Mouse (Mus musculus) heart, postnatal 14 days (tissue): ENCODE measurements at regions not wholly inside any gene's neighbourhood (a gene's known extent, or its start where the extent isn't known, plus 50 kb on each side); places are given as distances from the start of the nearest gene placed in this dataset.
"Not testable (repeated sequence)": the region's sequence is repeated elsewhere in the genome, so short reads cannot be mapped to it uniquely, and the experiment has no call there.

Source experiments
- DNase-seq, 2 experiments: peaks; one replicate each; pipeline ENCODE4 v3.0.0; 2021 to 2022
- intact Hi-C: fragments of 180-260 bp; cut with DNase I; formaldehyde crosslinking; loops from one replicate; pipeline ENCODE4 v1.15.1; 2025

- DNase-seq = no peak
- intact Hi-C loops = no loop called here
Measured at GRCm38 (mm10) chr7:69167456-69167855, 418.4 kb upstream of the Arrdc4 start.

- no peak for DNase-seq
- intact Hi-C loops = no loop called here
Measured at GRCm38 (mm10) chr7:69161916-69162315, 412.9 kb upstream of the Arrdc4 start.

DNA sequence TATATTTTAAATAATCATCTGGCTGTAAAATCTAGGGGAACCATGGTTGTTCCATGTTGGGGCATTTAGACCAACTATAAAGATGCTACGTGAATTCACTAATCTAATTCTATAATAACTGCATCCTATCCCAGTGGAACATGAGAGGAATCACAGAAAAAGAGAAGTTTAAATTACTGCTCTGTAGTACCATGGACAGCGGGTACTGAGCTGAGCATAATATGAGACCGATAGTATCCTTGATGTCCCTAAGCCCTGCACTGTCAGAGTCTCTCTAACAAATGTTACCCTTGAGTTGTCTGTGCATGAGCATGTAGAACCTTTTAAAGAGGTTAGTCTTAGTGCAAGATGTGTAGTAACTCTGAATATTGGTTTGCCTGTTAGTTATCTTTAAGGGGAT, 393.3 kb upstream of the Arrdc4 start:
- DNase-seq = no peak
- intact Hi-C loops = no loop called here

GRCm38 (mm10) chr7:69133441-69133840, 384.4 kb upstream of the Arrdc4 start:
- no peak for DNase-seq
- intact Hi-C loops = no loop called here

- DNase-seq, intact Hi-C loops: not testable (repeated sequence)
Measured at GRCm38 (mm10) chr7:69101770-69102169, 352.7 kb upstream of the Arrdc4 start.

- DNase-seq = no peak
- intact Hi-C loops = no loop called here
Measured at GRCm38 (mm10) chr7:69097587-69098095, 348.6 kb upstream of the Arrdc4 start.

DNA sequence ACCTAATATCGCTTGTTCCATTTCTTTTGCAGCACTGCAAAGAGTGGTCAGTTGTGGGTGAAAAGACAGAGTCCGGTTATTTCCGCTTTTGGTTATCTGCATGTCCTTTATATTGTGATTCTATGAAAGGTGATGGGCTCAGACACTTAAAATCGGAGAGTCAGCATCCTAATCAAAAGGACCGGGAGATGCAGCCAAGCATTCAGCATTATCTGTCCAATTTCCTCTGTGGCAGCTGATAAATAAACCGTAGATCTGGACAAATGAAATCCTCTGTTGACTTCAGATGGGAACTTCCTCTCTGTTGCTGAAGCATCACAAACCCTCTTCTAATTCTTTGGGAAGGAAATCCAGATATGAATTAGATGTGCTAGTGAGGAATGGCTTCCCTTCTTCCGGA, 325.7 kb upstream of the Arrdc4 start:
- intact Hi-C loops = no loop called here
- DNase-seq = no peak

GRCm38 (mm10) chr7:69062994-69063393, 314.0 kb upstream of the Arrdc4 start:
- DNase-seq = no peak
- intact Hi-C loops = no loop called here

- no peak for DNase-seq
- intact Hi-C loops = no loop called here
Measured at GRCm38 (mm10) chr7:69062506-69062905, 313.5 kb upstream of the Arrdc4 start.

DNA sequence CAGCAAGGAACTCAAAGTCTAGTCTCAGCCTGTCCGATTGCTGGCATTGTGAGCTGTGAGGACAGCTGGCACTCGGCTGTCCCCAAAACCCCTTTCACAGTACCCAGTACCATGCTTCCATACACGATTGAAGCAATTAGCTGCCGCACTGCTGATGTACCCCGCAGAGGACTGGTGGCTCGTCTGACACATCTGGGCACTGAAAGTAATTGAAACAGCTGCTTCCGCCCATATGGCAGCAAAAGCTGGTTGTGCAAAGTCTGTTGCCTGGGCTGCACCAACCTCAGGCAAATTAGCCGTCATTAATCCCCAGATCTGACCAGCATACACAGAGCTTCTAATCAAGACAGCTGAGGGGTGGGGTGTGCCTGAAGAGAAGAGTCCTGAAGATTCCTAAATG, 313.1 kb upstream of the Arrdc4 start:
- no peak for DNase-seq
- intact Hi-C loops = no loop called here

- intact Hi-C loops = no loop called here
- DNase-seq = no peak
Measured at GRCm38 (mm10) chr7:69061242-69061641, 312.2 kb upstream of the Arrdc4 start.

DNA sequence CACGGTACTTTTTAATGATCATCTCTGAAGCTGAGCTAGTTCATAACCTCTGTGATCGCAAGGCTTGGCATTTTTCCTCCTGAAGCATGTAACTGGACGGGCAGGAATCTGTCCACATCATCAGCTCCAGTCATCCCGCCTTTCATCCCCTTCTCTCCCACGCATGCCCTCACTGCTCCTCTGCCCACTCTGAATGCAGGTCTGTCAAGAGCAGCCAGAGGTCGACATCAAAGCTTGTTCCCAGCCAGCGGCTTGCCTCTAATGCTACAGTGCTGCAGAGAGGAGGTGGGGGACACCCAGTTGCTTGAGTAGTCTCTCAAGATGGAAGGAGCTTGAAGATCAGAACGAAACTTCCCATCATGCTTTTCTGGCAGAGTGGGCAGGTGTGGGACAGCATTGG, 267.5 kb upstream of the Arrdc4 start:
- DNase-seq = no peak
- intact Hi-C loops = no loop called here

DNA sequence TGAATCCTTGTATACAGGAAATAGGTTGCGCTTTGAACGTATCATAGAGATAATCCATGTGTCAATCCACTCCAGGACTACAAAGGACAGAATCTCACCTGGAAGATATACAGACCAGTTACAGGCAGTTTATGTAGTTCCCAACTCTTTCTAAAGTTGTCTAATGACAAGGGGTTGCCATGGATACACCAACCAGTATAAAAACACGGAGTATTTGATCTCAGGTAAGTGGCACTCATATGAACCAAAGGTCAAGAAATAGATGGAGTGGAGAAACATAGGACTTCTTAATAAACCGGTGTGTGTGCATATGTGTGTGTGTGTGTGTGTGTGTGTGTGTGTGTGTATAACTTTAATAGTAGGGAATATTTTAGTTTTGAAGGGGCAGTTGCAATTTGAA, 266.0 kb upstream of the Arrdc4 start:
- DNase-seq = no peak
- intact Hi-C loops = no loop called here

GRCm38 (mm10) chr7:69007237-69007636, 258.2 kb upstream of the Arrdc4 start:
- intact Hi-C loops = no loop called here
- DNase-seq = no peak

- intact Hi-C loops = no loop called here
- DNase-seq = no peak
Measured at GRCm38 (mm10) chr7:68988061-68988460, 239.0 kb upstream of the Arrdc4 start.

DNA sequence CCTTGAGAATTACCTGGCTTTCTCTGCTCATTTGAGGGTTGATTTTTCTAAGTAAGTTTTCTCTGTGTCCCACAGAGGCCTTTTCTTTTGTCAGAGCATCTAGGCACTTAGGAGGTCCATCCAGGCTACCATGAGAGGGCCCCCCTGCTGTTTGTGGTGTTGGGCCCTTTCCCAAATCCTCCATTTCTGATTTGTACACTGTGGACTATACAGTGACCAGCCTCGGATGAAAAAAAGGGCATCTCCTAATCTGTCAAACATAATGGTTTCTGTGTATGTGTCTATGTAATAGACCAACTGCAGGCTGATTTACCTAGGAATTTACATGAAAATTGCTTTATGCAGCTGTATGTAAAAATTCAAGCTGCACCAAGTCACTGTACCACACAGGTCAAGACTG, 234.9 kb upstream of the Arrdc4 start:
- intact Hi-C loops = no loop called here
- DNase-seq = no peak

DNA sequence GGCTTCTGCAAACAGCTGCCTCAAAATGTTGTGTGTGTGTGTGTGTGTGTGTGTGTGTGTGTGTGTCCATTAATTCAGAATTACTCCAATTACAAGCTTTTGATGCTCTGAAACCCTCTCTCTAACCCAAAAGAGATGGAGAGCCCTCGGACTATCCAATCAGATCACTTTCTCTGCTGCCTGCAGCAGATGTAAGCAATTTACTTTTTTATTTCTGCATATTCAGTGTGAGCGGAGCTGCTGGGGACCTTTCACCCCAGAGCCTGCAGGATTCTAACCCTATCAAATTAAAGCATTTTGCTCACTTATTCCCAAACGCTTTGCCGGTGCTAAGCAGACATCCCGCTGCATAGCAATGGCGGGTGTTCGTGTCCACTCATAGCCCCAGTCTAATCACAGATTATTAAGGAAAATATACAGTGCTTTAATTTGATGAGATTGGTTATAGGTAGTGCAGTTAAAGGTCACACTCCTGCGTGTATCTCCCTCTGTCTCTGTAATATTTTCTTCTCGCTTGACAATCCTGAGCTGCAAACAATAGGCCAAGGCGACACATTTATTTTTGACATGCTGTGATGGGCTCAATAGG, 234.0 kb upstream of the Arrdc4 start:
- DNase-seq = no peak

DNA sequence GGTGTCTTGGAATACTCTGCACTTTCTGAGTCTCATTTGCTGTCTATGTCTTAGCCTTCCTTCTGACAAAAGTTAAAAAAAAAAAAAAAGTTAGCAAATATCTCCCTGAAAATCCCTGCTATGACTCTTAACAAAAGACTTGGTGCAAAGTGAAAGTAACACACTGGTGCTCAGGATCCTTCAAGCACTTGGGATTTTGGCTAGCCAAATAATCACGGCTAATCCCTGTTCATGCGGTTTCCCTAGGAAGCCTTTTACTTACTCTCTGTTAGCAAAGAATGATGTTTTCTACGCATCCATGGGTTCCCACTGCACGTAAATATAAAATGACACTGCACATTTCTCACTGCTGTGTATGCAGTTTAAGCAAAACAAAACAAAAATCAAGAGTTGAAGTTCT, 229.5 kb upstream of the Arrdc4 start:
- DNase-seq = no peak
- intact Hi-C loops = no loop called here

More for the DNA sequence above, 234.0 kb upstream of the Arrdc4 start:
- intact Hi-C loops = no loop called here

DNA sequence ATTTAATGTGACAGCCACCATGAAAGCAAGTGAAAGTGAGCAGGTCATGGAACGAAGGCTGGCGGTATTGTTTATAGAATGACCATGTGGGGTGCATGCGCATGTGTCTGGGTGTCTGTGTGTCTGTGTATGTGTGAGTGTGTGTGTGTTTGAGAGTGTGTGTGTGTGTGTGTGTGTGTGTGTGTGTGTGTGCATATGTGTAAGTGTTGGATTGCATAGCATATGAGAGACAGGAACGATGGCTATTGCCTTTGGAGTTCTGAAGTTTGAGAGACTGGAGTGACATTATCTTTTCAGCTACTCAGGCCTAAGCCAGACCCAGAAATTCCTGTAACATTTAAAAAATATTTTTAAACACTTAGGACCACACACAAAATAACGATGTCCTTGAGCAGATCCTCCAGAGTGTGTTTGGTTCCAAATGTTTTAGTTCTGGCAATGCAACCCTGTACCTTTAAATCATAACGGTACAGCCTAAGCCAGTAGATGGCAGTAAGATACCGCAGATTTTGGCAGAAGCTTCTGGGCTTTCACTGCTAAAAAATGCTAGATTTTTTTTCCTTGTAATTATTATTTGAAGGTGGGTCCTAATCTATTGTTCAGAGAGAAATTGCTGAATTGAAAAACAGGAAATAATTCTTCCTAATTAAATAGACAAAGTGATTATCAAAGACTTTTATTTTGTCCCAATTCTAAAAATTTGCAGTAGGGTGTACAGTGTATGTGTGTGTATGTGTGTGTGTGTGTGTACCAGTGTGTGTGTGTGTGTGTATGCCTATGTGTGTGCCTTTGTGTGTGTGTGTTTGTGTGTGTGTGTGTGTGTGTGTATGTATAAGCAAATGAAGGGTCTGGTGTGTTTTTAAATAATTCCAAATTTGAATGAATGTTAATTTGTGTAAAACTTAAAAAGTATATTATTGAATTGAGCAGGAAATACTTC, 228.0 kb upstream of the Arrdc4 start:
- DNase-seq = peak in 1 of 2 experiments; percentile 27
- intact Hi-C loops = loop anchor here (2.0 kb wide), 1 partner anchor 1358 kb away; no protein-coding TSS in a partner anchor

DNA sequence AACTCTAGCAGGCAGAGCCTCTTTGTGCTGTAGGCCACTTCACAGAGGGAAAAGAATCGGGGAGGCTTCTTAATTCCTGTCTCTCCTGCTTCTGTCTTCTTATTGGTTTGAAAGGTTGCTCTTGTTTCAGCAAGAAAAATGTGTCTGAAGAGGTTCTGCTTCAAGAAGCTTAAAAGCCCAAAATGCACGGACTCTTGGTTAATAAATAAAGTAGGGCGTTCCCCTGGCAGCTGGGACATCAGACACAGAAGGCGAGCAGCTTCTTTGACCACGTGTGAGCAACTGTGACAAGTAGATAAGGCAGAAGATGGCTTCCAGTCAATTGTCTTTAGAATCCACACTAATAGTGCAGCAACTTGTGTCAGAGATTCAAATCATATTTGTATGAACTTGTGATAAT, 226.9 kb upstream of the Arrdc4 start:
- no peak for DNase-seq
- intact Hi-C loops = loop anchor here (2.0 kb wide), 1 partner anchor 1359 kb away; no protein-coding TSS in a partner anchor

- intact Hi-C loops = no loop called here
- no peak for DNase-seq
Measured at GRCm38 (mm10) chr7:68975580-68975894, 226.5 kb upstream of the Arrdc4 start.
